Mouse (Mus musculus) CH12.LX (cell line): ENCODE measurements around the gene Dennd1a. TPM values are rescaled to one million over a fixed set of nuclear protein-coding genes. Genes with fewer than 3 reads are reported as not detected.
A peak's percentile ranks its signal among the peaks of the same experiment; 100 is the strongest.

ENCODE experiments used
- DNase-seq: peaks from one replicate; pipeline ENCODE4 v3.0.0-alpha.2; 2013; ENCODE audit errors: extremely low read depth
- H3K27ac ChIP-seq: 2 replicates; pipeline ENCODE4 v1.5.1; 2012; ENCODE audit warnings: low read depth, mild to moderate bottlenecking, control low read depth, moderate library complexity; ENCODE audit not compliant: insufficient read depth
- H3K27me3 ChIP-seq: replicated peaks from 2 replicates; pipeline ENCODE3; 2012; ENCODE audit warnings: inconsistent platforms
- H3K36me3 ChIP-seq, 2 experiments: replicated peaks in 1 of 2; 2 replicates each; pipeline versions ENCODE3 to v1.6.1; 2012; ENCODE audit warnings: inconsistent platforms in 1 of 2, low read length in 1 of 2, mild to moderate bottlenecking in 1 of 2, mixed read lengths in 1 of 2, moderate library complexity in 1 of 2; ENCODE audit not compliant: control insufficient read depth in 1 of 2, insufficient read depth in 1 of 2
- H3K4me1 ChIP-seq, 2 experiments: 2 replicates each; pipeline ENCODE4 v1.6.1; 2012; ENCODE audit warnings: inconsistent platforms in 1 of 2, moderate library complexity in 1 of 2; ENCODE audit not compliant: insufficient read depth in 2 of 2, control insufficient read depth in 1 of 2
- H3K4me2 ChIP-seq: 2 replicates; pipeline ENCODE4 v1.6.1; 2012; ENCODE audit warnings: low read depth, mild to moderate bottlenecking, control low read depth; ENCODE audit not compliant: poor library complexity, insufficient read depth, severe bottlenecking
- H3K4me3 ChIP-seq, 3 experiments: fragments of 150-350 bp in 1 of 3; sonication (generic) in 1 of 3; replicated peaks in 1 of 3; 2 replicates each; pipeline versions ENCODE3 to v1.5.1; 2011 to 2012; ENCODE audit warnings: low read depth in 2 of 3, low read length in 2 of 3, mild to moderate bottlenecking in 2 of 3, moderate library complexity in 2 of 3, control low read depth in 1 of 3, improper control_type of control experiment in 1 of 3, inconsistent platforms in 1 of 3, mixed read lengths in 1 of 3; ENCODE audit not compliant: poor library complexity in 1 of 3
- H3K79me2 ChIP-seq: replicated peaks from 2 replicates; pipeline ENCODE4 v1.6.1; 2012; ENCODE audit warnings: mild to moderate bottlenecking, moderate library complexity; ENCODE audit not compliant: control insufficient read depth, poor library complexity, insufficient read depth, severe bottlenecking; ENCODE audit errors: extremely low read depth
- H3K9ac ChIP-seq: 2 replicates; pipeline ENCODE4 v1.6.1; 2012; ENCODE audit warnings: low read depth, mild to moderate bottlenecking, control low read depth, moderate library complexity; ENCODE audit not compliant: insufficient read depth
- H3K9me3 ChIP-seq: replicated peaks from 2 replicates; pipeline ENCODE3; 2012; ENCODE audit warnings: low read length, inconsistent platforms, mixed read lengths
- BHLHE40 ChIP-seq: IDR thresholded peaks from 2 replicates; pipeline ENCODE4 v1.6.1; 2011; ENCODE audit warnings: mild to moderate bottlenecking, low read depth, low read length, improper control_type of control experiment
- CHD1 ChIP-seq: IDR thresholded peaks from 2 replicates; pipeline ENCODE4 v1.6.1; 2012; ENCODE audit warnings: low read depth, low read length, improper control_type of control experiment, inconsistent platforms
- CHD2 ChIP-seq: IDR thresholded peaks from 2 replicates; pipeline ENCODE4 v1.6.1; 2011; ENCODE audit warnings: low read length, improper control_type of control experiment
- E2F4 ChIP-seq: IDR thresholded peaks from 2 replicates; pipeline ENCODE4 v1.6.1; 2011; ENCODE audit warnings: low read depth, low read length, improper control_type of control experiment; ENCODE audit not compliant: insufficient replicate concordance
- EP300 ChIP-seq: IDR thresholded peaks from 2 replicates; pipeline ENCODE4 v1.6.1; 2011; ENCODE audit warnings: low read length, improper control_type of control experiment
- ETS1 ChIP-seq: conservative IDR thresholded peaks from 2 replicates; pipeline ENCODE4 v1.6.1; 2012; ENCODE audit warnings: low read depth, mild to moderate bottlenecking, inconsistent platforms, low read length, improper control_type of control experiment, moderate library complexity
- GABPA ChIP-seq: IDR thresholded peaks from 2 replicates; pipeline ENCODE4 v1.6.1; 2012; ENCODE audit warnings: low read depth, low read length, improper control_type of control experiment, inconsistent platforms; ENCODE audit not compliant: insufficient replicate concordance
- HCFC1 ChIP-seq: IDR thresholded peaks from 2 replicates; pipeline ENCODE4 v1.6.1; 2012; ENCODE audit warnings: low read depth, mild to moderate bottlenecking, inconsistent platforms, low read length, improper control_type of control experiment
- IRF4 ChIP-seq: IDR thresholded peaks from 2 replicates; pipeline ENCODE4 v1.6.1; 2014; ENCODE audit warnings: low read depth, mild to moderate bottlenecking, inconsistent platforms, low read length, improper control_type of control experiment
- JUN ChIP-seq: IDR thresholded peaks from 2 replicates; pipeline ENCODE4 v1.6.1; 2011; ENCODE audit warnings: low read depth, mild to moderate bottlenecking, low read length, improper control_type of control experiment, moderate library complexity; ENCODE audit not compliant: insufficient read depth
- JUND ChIP-seq: conservative IDR thresholded peaks from 2 replicates; pipeline ENCODE4 v1.6.1; 2011; ENCODE audit warnings: low read depth, low read length, improper control_type of control experiment
- KAT2A ChIP-seq: IDR thresholded peaks from 2 replicates; pipeline ENCODE4 v1.6.1; 2012; ENCODE audit warnings: low read length, improper control_type of control experiment, inconsistent platforms; ENCODE audit not compliant: insufficient replicate concordance
- MAFK ChIP-seq: IDR thresholded peaks from 2 replicates; pipeline ENCODE4 v1.6.1; 2011; ENCODE audit warnings: low read length, improper control_type of control experiment; ENCODE audit not compliant: insufficient replicate concordance
- MAZ ChIP-seq: IDR thresholded peaks from 2 replicates; pipeline ENCODE4 v1.6.1; 2012; ENCODE audit warnings: low read depth, mild to moderate bottlenecking, inconsistent platforms, low read length, improper control_type of control experiment, moderate library complexity
- MEF2A ChIP-seq: IDR thresholded peaks from 2 replicates; pipeline ENCODE4 v1.6.1; 2014; ENCODE audit warnings: low read depth, mild to moderate bottlenecking, inconsistent platforms, low read length, improper control_type of control experiment, borderline replicate concordance
- MXI1 ChIP-seq: IDR thresholded peaks from 2 replicates; pipeline ENCODE4 v1.6.1; 2011; ENCODE audit warnings: mild to moderate bottlenecking, low read depth, low read length, improper control_type of control experiment
- MYC ChIP-seq: IDR thresholded peaks from 2 replicates; pipeline ENCODE4 v1.6.1; 2011; ENCODE audit warnings: low read depth, mild to moderate bottlenecking, improper control_type of control experiment, low read length
- NELFE ChIP-seq: IDR thresholded peaks from 2 replicates; pipeline ENCODE4 v1.6.1; 2011; ENCODE audit warnings: low read depth, low read length, improper control_type of control experiment
- NRF1 ChIP-seq: IDR thresholded peaks from 2 replicates; pipeline ENCODE4 v1.6.1; 2014; ENCODE audit warnings: low read depth, mild to moderate bottlenecking, inconsistent platforms, low read length, improper control_type of control experiment, moderate library complexity
- PAX5 ChIP-seq: IDR thresholded peaks from 2 replicates; pipeline ENCODE4 v1.6.1; 2012; ENCODE audit warnings: low read length, inconsistent platforms, mixed read lengths
- POLR2A ChIP-seq: IDR thresholded peaks from 2 replicates; pipeline ENCODE4 v1.6.1; 2011; ENCODE audit warnings: low read depth, mild to moderate bottlenecking, improper control_type of control experiment, low read length
- POLR2AphosphoS2 ChIP-seq: IDR thresholded peaks from 2 replicates; pipeline ENCODE4 v1.6.1; 2011; ENCODE audit warnings: low read depth, low read length, improper control_type of control experiment
- SIN3A ChIP-seq: IDR thresholded peaks from 2 replicates; pipeline ENCODE4 v1.6.1; 2012; ENCODE audit warnings: low read length, improper control_type of control experiment, inconsistent platforms
- SMC3 ChIP-seq: IDR thresholded peaks from 2 replicates; pipeline ENCODE4 v1.6.1; 2011; ENCODE audit warnings: low read depth, low read length, improper control_type of control experiment
- TBP ChIP-seq: conservative IDR thresholded peaks from 2 replicates; pipeline ENCODE4 v1.6.1; 2011; ENCODE audit warnings: low read depth, low read length, improper control_type of control experiment
- TCF12 ChIP-seq: IDR thresholded peaks from 2 replicates; pipeline ENCODE4 v1.6.1; 2014; ENCODE audit warnings: low read depth, mild to moderate bottlenecking, inconsistent platforms, low read length, improper control_type of control experiment
- UBTF ChIP-seq: IDR thresholded peaks from 2 replicates; pipeline ENCODE4 v1.6.1; 2012; ENCODE audit warnings: low read depth, mild to moderate bottlenecking, inconsistent platforms, low read length, improper control_type of control experiment, moderate library complexity
- USF1 ChIP-seq: IDR thresholded peaks from 2 replicates; pipeline ENCODE4 v1.6.1; 2014; ENCODE audit warnings: low read depth, mild to moderate bottlenecking, inconsistent platforms, low read length, improper control_type of control experiment
- ZC3H11A ChIP-seq: IDR thresholded peaks from 2 replicates; pipeline ENCODE4 v1.6.1; 2012; ENCODE audit warnings: low read depth, mild to moderate bottlenecking, inconsistent platforms, low read length, improper control_type of control experiment
- ZKSCAN1 ChIP-seq: IDR thresholded peaks from 2 replicates; pipeline ENCODE4 v1.6.1; 2012; ENCODE audit warnings: low read depth, inconsistent platforms, low read length, improper control_type of control experiment, borderline replicate concordance
- ZMIZ1 ChIP-seq: IDR thresholded peaks from 2 replicates; pipeline ENCODE4 v1.6.1; 2012; ENCODE audit warnings: low read depth, mild to moderate bottlenecking, inconsistent platforms, low read length, improper control_type of control experiment
- ZNF384 ChIP-seq: IDR thresholded peaks from 2 replicates; pipeline ENCODE4 v1.6.1; 2012; ENCODE audit warnings: low read depth, low read length, improper control_type of control experiment, inconsistent platforms
- dilution Hi-C: fragments of 300-500 bp; cut with MboI; formaldehyde crosslinking; loops from 2 replicates; pipeline ENCODE4 v1.14.3; 2020; ENCODE audit warnings: low sequenced_read_pairs; ENCODE audit not compliant: extremely low pct_unique_long_range_greater_than_20kb, extremely low pct_ligation_motif_present
- in situ Hi-C: fragments of 300-500 bp; cut with MboI; formaldehyde crosslinking; loops from 3 replicates; pipeline ENCODE4 v1.14.3; 2019; ENCODE audit warnings: low sequenced_read_pairs, low pct_ligation_motif_present, low pct_unique_long_range_greater_than_20kb, mixed read lengths
- polyA plus RNA-seq: library from polyadenylated mRNA; unstranded; fragments of >175 nt; gene quantifications from 2 replicates; pipeline ENCODE4 v1.2.1, GENCODE M21; 2012; ENCODE audit warnings: low read depth; ENCODE audit not compliant: insufficient read length
- total RNA-seq, 2 experiments: library from RNA; depleted of rRNA; stranded (reverse); fragments of 300-350 nt in 1 of 2; fragments of >200 nt in 1 of 2; gene quantifications; 2 replicates each; pipeline ENCODE4 v1.2.3; 2012 to 2014

The Dennd1a gene
- total and polyA plus RNA-seq, 3 experiments, result 2.7 to 7.3 (median 4.3) TPM

- peak; percentile 43; the same call in 1 of the 2 replicates for TF ChIP-seq ETS1
- 0 out of 2 replicates have a peak, but pooled peaks have one; percentile 22 for TF ChIP-seq TBP
- TF ChIP-seq ZC3H11A, result peak; percentile 72
- peak; percentile 54 for TF ChIP-seq EP300
- TF ChIP-seq POLR2AphosphoS2, result no peak
- no peak for TF ChIP-seq PAX5
- no peak; the same call in 1 of the 2 replicates for TF ChIP-seq TCF12
- no peak for TF ChIP-seq CHD1
- peak; percentile 44; the same call in 1 of the 2 replicates for TF ChIP-seq HCFC1
- TF ChIP-seq BHLHE40, result no peak; the same call in 1 of the 2 replicates
- TF ChIP-seq JUND, result no peak
- peak; percentile 66 for TF ChIP-seq MYC
- peak; percentile 57; the same call in 1 of the 2 replicates for TF ChIP-seq CHD2
- TF ChIP-seq MAFK, result no peak
- TF ChIP-seq, all 38 proteins: peak for 19
These were observed 515.4 kb downstream of the Dennd1a start (continued) for GRCm38 (mm10) chr2:37771618-37772285.

GRCm38 (mm10) chr2:37769793-37770192, 517.4 kb downstream of the Dennd1a start:
- Histone ChIP-seq H3K27me3 (no peaks in the 10 kb centered on the region), H3K9ac (peak overlapping the region; percentile 60), H3K79me2 (no peaks in the 10 kb centered on the region), H3K4me3 (no peak overlapping the region), H3K27ac (peak overlapping the region; percentile 85), H3K4me1 (peaks cover 49 to 70% of the 10 kb centered on the region in 2 experiments), H3K4me2 (peak overlapping the region; percentile 72), H3K36me3 (no peaks in the 10 kb centered on the region), H3K9me3 (no peaks in the 10 kb centered on the region)
- dilution Hi-C loops, result no loop called here
- DNase-seq, result peak; percentile 92
- TF ChIP-seq MXI1 (no peak; the same call in 1 of the 2 replicates), NRF1 (peak; percentile 61), ETS1 (peak; percentile 99), ZNF384 (no peak), MAFK (peak; percentile 89; the same call in 1 of the 2 replicates), E2F4 (no peak), ZMIZ1 (0 out of 2 replicates have a peak, but pooled peaks have one; percentile 14), UBTF (peak; percentile 99), JUND (peak; percentile 72), IRF4 (peak; percentile 94), TBP (peak; percentile 97), MEF2A (peak; percentile 96), MYC (peak; percentile 84; the same call in 1 of the 2 replicates), HCFC1 (no peak), GABPA (no peak), NELFE (0 out of 2 replicates have a peak, but pooled peaks have one; percentile 4), USF1 (no peak), KAT2A (no peak), SIN3A (peak; percentile 71; the same call in 1 of the 2 replicates), ZKSCAN1 (no peak), SMC3 (no peak; the same call in 1 of the 2 replicates), EP300 (peak; percentile 89), POLR2A (peak; percentile 48), TCF12 (peak; percentile 98), JUN (peak; percentile 66), BHLHE40 (peak; percentile 99), MAZ (peak; percentile 80)
- in situ Hi-C loops, result loop anchor here (10.0 kb wide), 3 partner anchors 185 to 395 kb away; no protein-coding TSS in a partner anchor
